Mouse (Mus musculus): ENCODE data around the gene Opa3. TPM values are rescaled to one million over a fixed set of nuclear protein-coding genes. Genes with fewer than 3 reads are reported as not detected.

Gene Opa3
- polyA plus RNA-seq, 1 experiment: 27.5 TPM

- Histone ChIP-seq H3K36me3 (ENCODE audit: control insufficient read depth, insufficient read depth) (no peaks in the 10 kb centered on the region), H3K27me3 (ENCODE audit: control insufficient read depth, insufficient read depth, insufficient read length) (no peaks in the 10 kb centered on the region), H3ac (ENCODE audit: control insufficient read depth, insufficient read length, low read depth) (no peak overlapping the region), H3K79me2 (ENCODE audit: control insufficient read depth, insufficient read depth) (no peaks in the 10 kb centered on the region), H3K4me3 (ENCODE audit: insufficient read depth, poor library complexity, severe bottlenecking) (no peak overlapping the region), H3K79me3 (ENCODE audit: low read depth) (no peaks in the 10 kb centered on the region)
- TF ChIP-seq MAX (IDR thresholded peaks at IDR 0.05): no peak
- no peak for TF ChIP-seq CEBPB (IDR thresholded peaks at IDR 0.05; ENCODE audit: low read depth)
- TF ChIP-seq USF1 (IDR thresholded peaks at IDR 0.05; ENCODE audit: low read depth): no peak
- no peak for TF ChIP-seq CTCF (IDR thresholded peaks at IDR 0.05; ENCODE audit: control insufficient read depth, insufficient read depth, insufficient read length)
- TF ChIP-seq FOSL1 (IDR thresholded peaks at IDR 0.05; ENCODE audit: insufficient read depth, low read length, poor library complexity, severe bottlenecking): no peak
- no peak for TF ChIP-seq MYOG (IDR thresholded peaks at IDR 0.05; ENCODE audit: control insufficient read depth, extremely low read depth, insufficient read length)
- no peak for TF ChIP-seq MYOD1 (IDR thresholded peaks at IDR 0.05; ENCODE audit: control insufficient read depth, insufficient read length, low read depth)
Measured at GRCm38 (mm10) chr7:19303046-19303305, 74.8 kb downstream of the Opa3 start.

- Histone ChIP-seq H3K36me3 (ENCODE audit: control insufficient read depth, insufficient read depth) (no peaks in the 10 kb centered on the region), H3K4me3 (ENCODE audit: insufficient read depth, poor library complexity, severe bottlenecking) (no peak overlapping the region), H3K27me3 (ENCODE audit: control insufficient read depth, insufficient read depth, insufficient read length) (no peaks in the 10 kb centered on the region), H3K79me2 (ENCODE audit: control insufficient read depth, insufficient read depth) (no peaks in the 10 kb centered on the region), H3K79me3 (ENCODE audit: low read depth) (no peaks in the 10 kb centered on the region), H3ac (ENCODE audit: control insufficient read depth, insufficient read length, low read depth) (no peak overlapping the region)
- TF ChIP-seq MYOG (IDR thresholded peaks at IDR 0.05; ENCODE audit: control insufficient read depth, extremely low read depth, insufficient read length) (no peak), USF1 (IDR thresholded peaks at IDR 0.05; ENCODE audit: low read depth) (no peak), FOSL1 (IDR thresholded peaks at IDR 0.05; ENCODE audit: insufficient read depth, low read length, poor library complexity, severe bottlenecking) (no peak), MAX (IDR thresholded peaks at IDR 0.05) (no peak), CTCF (IDR thresholded peaks at IDR 0.05; ENCODE audit: control insufficient read depth, insufficient read depth, insufficient read length) (peak; percentile 84)
Measured at GRCm38 (mm10) chr7:19303770-19304169, 75.6 kb downstream of the Opa3 start.

GRCm38 (mm10) chr7:19304501-19305412, 76.6 kb downstream of the Opa3 start:
- H3K4me3 ChIP-seq (ENCODE audit: insufficient read depth, poor library complexity, severe bottlenecking): no peak overlapping the region
- no peaks in the 10 kb centered on the region for H3K27me3 ChIP-seq (ENCODE audit: control insufficient read depth, insufficient read depth, insufficient read length)
- no peak overlapping the region for H3ac ChIP-seq (ENCODE audit: control insufficient read depth, insufficient read length, low read depth)
- no peaks in the 10 kb centered on the region for H3K36me3 ChIP-seq (ENCODE audit: control insufficient read depth, insufficient read depth)
- H3K79me3 ChIP-seq (ENCODE audit: low read depth): no peaks in the 10 kb centered on the region
- no peaks in the 10 kb centered on the region for H3K79me2 ChIP-seq (ENCODE audit: control insufficient read depth, insufficient read depth)
- TF ChIP-seq FOSL1 (IDR thresholded peaks at IDR 0.05; ENCODE audit: insufficient read depth, low read length, poor library complexity, severe bottlenecking): no peak

GRCm38 (mm10) chr7:19305413-19305735, 77.2 kb downstream of the Opa3 start:
- no peaks in the 10 kb centered on the region for H3K79me2 ChIP-seq (ENCODE audit: control insufficient read depth, insufficient read depth)
- H3K79me3 ChIP-seq (ENCODE audit: low read depth): no peaks in the 10 kb centered on the region
- H3K4me3 ChIP-seq (ENCODE audit: insufficient read depth, poor library complexity, severe bottlenecking): no peak overlapping the region
- TF ChIP-seq MAX (IDR thresholded peaks at IDR 0.05): no peak
- no peak for TF ChIP-seq USF1 (IDR thresholded peaks at IDR 0.05; ENCODE audit: low read depth)
- TF ChIP-seq MYOD1 (IDR thresholded peaks at IDR 0.05; ENCODE audit: control insufficient read depth, insufficient read length, low read depth): no peak
- no peak for TF ChIP-seq CEBPB (IDR thresholded peaks at IDR 0.05; ENCODE audit: low read depth)
- no peak for TF ChIP-seq CTCF (IDR thresholded peaks at IDR 0.05; ENCODE audit: control insufficient read depth, insufficient read depth, insufficient read length)
- TF ChIP-seq FOSL1 (IDR thresholded peaks at IDR 0.05; ENCODE audit: insufficient read depth, low read length, poor library complexity, severe bottlenecking): no peak
- TF ChIP-seq MYOG (IDR thresholded peaks at IDR 0.05; ENCODE audit: control insufficient read depth, extremely low read depth, insufficient read length): no peak
- H3ac ChIP-seq (ENCODE audit: control insufficient read depth, insufficient read length, low read depth): no peak overlapping the region
- H3K27me3 ChIP-seq (ENCODE audit: control insufficient read depth, insufficient read depth, insufficient read length): no peaks in the 10 kb centered on the region
- no peaks in the 10 kb centered on the region for H3K36me3 ChIP-seq (ENCODE audit: control insufficient read depth, insufficient read depth)

Small RNA genes lying within 50 kb of the gene (microRNA-seq; reads per million reads assigned to microRNA genes)
- 76.5 reads per million, percentile 72 among the genes with 10 or more reads in this experiment for gene Mir330 (ENCODE audit: borderline microRNAs expressed)

Other genes starting within 250 kb of the Opa3 start
- gene Nanos2, start 240.9 kb upstream of the Opa3 start, polyA plus RNA-seq (2012; fragmentation: generic; extraction: Trizol): not detected
- gene Mypop, start 237.1 kb upstream of the Opa3 start, polyA plus RNA-seq (2012; fragmentation: generic; extraction: Trizol): 17.8 TPM
- gene Irf2bp1, start 224.3 kb upstream of the Opa3 start, polyA plus RNA-seq (2012; fragmentation: generic; extraction: Trizol): 39.4 TPM
- 0.07 TPM for gene Foxa3, start 204.8 kb upstream of the Opa3 start, polyA plus RNA-seq (2012; fragmentation: generic; extraction: Trizol)
- 84.8 TPM for gene Sympk, start 204.0 kb upstream of the Opa3 start, polyA plus RNA-seq (2012; fragmentation: generic; extraction: Trizol)
- gene Rsph6a, start 173.6 kb upstream of the Opa3 start, polyA plus RNA-seq (2012; fragmentation: generic; extraction: Trizol): 0.09 TPM
- gene Dmwd, start 152.1 kb upstream of the Opa3 start, polyA plus RNA-seq (2012; fragmentation: generic; extraction: Trizol): 83.1 TPM
- gene Dmpk, start 144.5 kb upstream of the Opa3 start, polyA plus RNA-seq (2012; fragmentation: generic; extraction: Trizol): 120 TPM
- 1.6 TPM for gene Six5, start 133.7 kb upstream of the Opa3 start, polyA plus RNA-seq (2012; fragmentation: generic; extraction: Trizol)
- gene Gm4969, start 110.0 kb upstream of the Opa3 start, polyA plus RNA-seq (2012; fragmentation: generic; extraction: Trizol): not detected
- 7.4 TPM for gene Fbxo46, start 108.5 kb upstream of the Opa3 start, polyA plus RNA-seq (2012; fragmentation: generic; extraction: Trizol)
- 12.3 TPM for gene Qpctl, start 79.0 kb upstream of the Opa3 start, polyA plus RNA-seq (2012; fragmentation: generic; extraction: Trizol)
- 255 TPM for gene Snrpd2, start 78.6 kb upstream of the Opa3 start, polyA plus RNA-seq (2012; fragmentation: generic; extraction: Trizol)
- 0.43 TPM for gene Gipr, start 62.2 kb upstream of the Opa3 start, polyA plus RNA-seq (2012; fragmentation: generic; extraction: Trizol)
- gene Eml2, start 51.9 kb upstream of the Opa3 start, polyA plus RNA-seq (2012; fragmentation: generic; extraction: Trizol): 16.4 TPM
- gene Gpr4, start 15.8 kb upstream of the Opa3 start, polyA plus RNA-seq (2012; fragmentation: generic; extraction: Trizol): 0.05 TPM
- gene Vasp, start 43.5 kb downstream of the Opa3 start, polyA plus RNA-seq (2012; fragmentation: generic; extraction: Trizol): 145 TPM
- 0.05 TPM for gene Ppm1n, start 51.7 kb downstream of the Opa3 start, polyA plus RNA-seq (2012; fragmentation: generic; extraction: Trizol)
- 107 TPM for gene Rtn2, start 54.3 kb downstream of the Opa3 start, polyA plus RNA-seq (2012; fragmentation: generic; extraction: Trizol)
- 1.4 TPM for gene Fosb, start 81.7 kb downstream of the Opa3 start, polyA plus RNA-seq (2012; fragmentation: generic; extraction: Trizol)
- gene Ercc1, start 116.4 kb downstream of the Opa3 start, polyA plus RNA-seq (2012; fragmentation: generic; extraction: Trizol): 151 TPM
- 25.6 TPM for gene Cd3eap, start 131.1 kb downstream of the Opa3 start, polyA plus RNA-seq (2012; fragmentation: generic; extraction: Trizol)
- gene Ppp1r13l, start 131.4 kb downstream of the Opa3 start, polyA plus RNA-seq (2012; fragmentation: generic; extraction: Trizol): 21.5 TPM
- 9.7 TPM for gene Ercc2, start 153.7 kb downstream of the Opa3 start, polyA plus RNA-seq (2012; fragmentation: generic; extraction: Trizol)
- 4.3 TPM for gene Klc3, start 175.8 kb downstream of the Opa3 start, polyA plus RNA-seq (2012; fragmentation: generic; extraction: Trizol)
- gene Ckm, start 176.4 kb downstream of the Opa3 start, polyA plus RNA-seq (2012; fragmentation: generic; extraction: Trizol): 1.9 TPM
- 12.9 TPM for gene Mark4, start 230.5 kb downstream of the Opa3 start, polyA plus RNA-seq (2012; fragmentation: generic; extraction: Trizol)
- 0.01 TPM for gene Exoc3l2, start 235.0 kb downstream of the Opa3 start, polyA plus RNA-seq (2012; fragmentation: generic; extraction: Trizol)